Mouse (Mus musculus): Measurements from ENCODE around the gene Gm3424. TPM values are rescaled to one million over a fixed set of nuclear protein-coding genes. Genes with fewer than 3 reads are reported as not detected.
"Not testable (repeated sequence)": the region's sequence is repeated elsewhere in the genome, so short reads cannot be mapped to it uniquely, and the experiment has no call there.

The Gm3424 gene
- polyA plus RNA-seq (2015; fragmentation: Nextera tagmentation; extraction: Ambion mirVana): not detected in 2 replicates

DNA sequence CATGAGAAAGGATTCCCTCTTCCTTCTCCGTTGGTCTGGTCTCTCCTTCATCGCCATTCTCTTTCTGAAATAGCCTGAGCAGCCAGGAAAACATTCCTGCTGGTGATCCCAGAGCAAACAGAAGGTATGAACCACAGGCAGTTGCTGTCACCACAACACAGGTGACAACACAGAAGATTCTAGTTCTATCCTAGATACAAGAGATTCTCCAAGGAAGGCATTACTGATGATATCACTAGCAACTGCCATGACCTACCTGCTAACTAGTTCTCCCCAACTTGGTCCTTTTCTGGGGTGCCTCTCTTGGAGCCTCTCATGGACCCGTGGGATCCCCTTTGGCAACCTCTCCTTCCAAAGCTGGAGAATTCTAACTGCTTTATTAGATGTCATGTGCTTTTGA, at the start of gene Gm3424:
Gene Gm3424 (minus strand): TSS at position 101 of the 400 bp plus-strand sequence.
- not testable (repeated sequence) for H3K27me3 ChIP-seq (ENCODE audit: insufficient read depth, low read length); H3K27ac ChIP-seq (ENCODE audit: low read depth); ATAC-seq; H3K4me3 ChIP-seq (ENCODE audit: low read depth, low read length); H3K9me3 ChIP-seq (ENCODE audit: low read length); H3K9ac ChIP-seq (replicated peaks); H3K36me3 ChIP-seq (replicated peaks; ENCODE audit: insufficient read depth, low read length); H3K4me2 ChIP-seq (ENCODE audit: low read depth, low read length); H3K4me1 ChIP-seq (ENCODE audit: insufficient read depth); DNase-seq
- WGBS (ENCODE audit: insufficient replicate concordance): no CpG with 5 or more reads among the region's 3 CpGs

GRCm38 (mm10) chr14:5879791-5880190, 49.7 kb upstream of the Gm3424 start:
- not testable (repeated sequence) for H3K4me2 ChIP-seq (ENCODE audit: low read depth, low read length); H3K27me3 ChIP-seq (ENCODE audit: insufficient read depth, low read length); H3K27ac ChIP-seq (ENCODE audit: low read depth); H3K36me3 ChIP-seq (replicated peaks; ENCODE audit: insufficient read depth, low read length); ATAC-seq; H3K9ac ChIP-seq (replicated peaks); H3K4me1 ChIP-seq (ENCODE audit: insufficient read depth); H3K4me3 ChIP-seq (ENCODE audit: low read depth, low read length); H3K9me3 ChIP-seq (ENCODE audit: low read length)
- WGBS (ENCODE audit: insufficient replicate concordance): 2% methylated on average over 16 of the region's 28 CpGs
- DNase-seq: peak; percentile 7

GRCm38 (mm10) chr14:5879136-5879535, 49.0 kb upstream of the Gm3424 start:
- H3K27ac ChIP-seq (ENCODE audit: low read depth); H3K27me3 ChIP-seq (ENCODE audit: insufficient read depth, low read length); H3K9ac ChIP-seq (replicated peaks); ATAC-seq; H3K9me3 ChIP-seq (ENCODE audit: low read length); H3K4me3 ChIP-seq (ENCODE audit: low read depth, low read length); H3K4me1 ChIP-seq (ENCODE audit: insufficient read depth); H3K36me3 ChIP-seq (replicated peaks; ENCODE audit: insufficient read depth, low read length); H3K4me2 ChIP-seq (ENCODE audit: low read depth, low read length): not testable (repeated sequence)
- 7% methylated on average over 5 of the region's 11 CpGs for WGBS (ENCODE audit: insufficient replicate concordance)
- TF ChIP-seq CTCF (IDR thresholded peaks at IDR 0.05; ENCODE audit: low read depth): peak; percentile 35; the same call in 1 of the 2 replicates
- peak; percentile 12 for DNase-seq

DNA sequence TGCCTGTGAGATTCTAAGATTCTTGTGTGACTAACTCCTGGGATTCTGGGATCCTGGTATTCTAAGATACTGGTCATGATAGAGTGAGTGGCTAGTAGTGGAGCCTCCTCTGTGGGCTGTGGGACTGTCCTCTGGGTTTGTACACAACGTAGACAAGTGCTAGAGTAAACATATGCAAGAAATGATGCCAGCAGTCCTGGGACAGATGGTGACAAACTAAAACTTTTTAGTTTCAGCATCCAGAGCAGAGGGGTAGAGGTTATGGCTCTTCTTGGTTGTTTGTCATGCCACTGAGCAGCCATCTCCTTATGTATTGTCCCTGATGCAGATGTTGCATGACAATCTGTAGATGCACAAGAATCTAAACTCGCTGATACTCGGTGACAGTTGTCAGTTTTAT, 25.8 kb upstream of the Gm3424 start:
- not testable (repeated sequence) for H3K9ac ChIP-seq (replicated peaks); H3K4me2 ChIP-seq (ENCODE audit: low read depth, low read length); ATAC-seq; H3K9me3 ChIP-seq (ENCODE audit: low read length); H3K4me1 ChIP-seq (ENCODE audit: insufficient read depth); H3K36me3 ChIP-seq (replicated peaks; ENCODE audit: insufficient read depth, low read length); H3K4me3 ChIP-seq (ENCODE audit: low read depth, low read length); H3K27me3 ChIP-seq (ENCODE audit: insufficient read depth, low read length); DNase-seq; H3K27ac ChIP-seq (ENCODE audit: low read depth)
- WGBS (ENCODE audit: insufficient replicate concordance): 77% methylated on average over 3 of the region's 3 CpGs

DNA sequence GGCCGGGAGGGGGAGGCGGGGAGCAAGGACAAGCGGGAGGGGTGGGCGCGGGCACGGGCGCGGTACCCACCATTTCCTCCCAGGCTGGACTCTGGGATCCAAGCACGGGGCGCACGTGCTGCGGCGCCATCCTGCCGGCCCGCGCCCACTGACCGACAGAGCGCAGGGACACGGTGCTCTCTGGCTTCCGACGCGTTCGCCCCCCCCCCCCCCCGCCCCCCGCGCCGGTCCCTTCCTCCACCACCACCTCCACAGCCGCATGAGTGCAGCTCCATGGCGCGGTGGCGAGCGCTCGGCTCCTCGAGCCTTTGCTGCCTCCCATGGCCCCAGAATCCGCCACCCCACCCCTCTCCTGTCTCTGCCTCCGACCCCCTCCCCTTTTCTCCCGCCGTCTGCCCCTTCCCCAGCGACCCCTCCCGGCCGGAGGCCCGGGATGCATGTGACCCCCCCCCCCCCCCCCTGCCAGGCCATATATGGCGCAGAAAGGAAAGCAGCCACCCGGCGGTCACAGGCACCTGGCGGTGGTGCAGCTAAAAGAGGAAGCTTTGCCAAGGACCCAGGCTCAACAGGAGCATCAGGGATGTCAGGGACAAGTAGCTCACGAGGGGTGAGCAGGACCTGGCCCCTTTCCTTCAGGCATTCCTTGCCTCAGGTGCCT, 17.3 kb downstream of the Gm3424 start:
- not testable (repeated sequence) for ATAC-seq; H3K27ac ChIP-seq (ENCODE audit: low read depth); H3K4me1 ChIP-seq (ENCODE audit: insufficient read depth); H3K9me3 ChIP-seq (ENCODE audit: low read length); H3K9ac ChIP-seq (replicated peaks); DNase-seq; H3K36me3 ChIP-seq (replicated peaks; ENCODE audit: insufficient read depth, low read length); H3K4me3 ChIP-seq (ENCODE audit: low read depth, low read length); H3K4me2 ChIP-seq (ENCODE audit: low read depth, low read length); H3K27me3 ChIP-seq (ENCODE audit: insufficient read depth, low read length)
- WGBS (ENCODE audit: insufficient replicate concordance): no CpG with 5 or more reads among the region's 47 CpGs

DNA sequence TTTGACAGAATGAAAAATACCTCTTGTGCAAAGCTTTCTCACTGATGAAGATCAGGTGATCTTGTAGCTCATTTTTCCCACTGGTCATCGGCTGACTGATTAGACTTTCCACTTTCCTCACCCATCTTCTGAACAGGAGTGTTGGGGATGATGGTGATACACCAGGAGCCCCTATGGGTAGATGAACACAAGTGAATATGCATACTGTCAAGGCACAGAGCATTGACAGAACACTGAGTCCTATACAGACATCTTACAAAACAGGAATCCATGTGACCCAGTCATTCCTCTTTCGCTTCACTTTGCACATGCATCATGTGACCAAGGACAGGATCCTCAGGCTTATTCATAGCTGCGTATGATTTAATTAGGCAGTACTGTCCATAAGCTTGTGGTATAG, 22.2 kb downstream of the Gm3424 start, which contains the start of gene Gm3383:
Gene Gm3383 (minus strand): TSS at position 101 of the 400 bp plus-strand sequence.
- DNase-seq; H3K36me3 ChIP-seq (replicated peaks; ENCODE audit: insufficient read depth, low read length); H3K4me2 ChIP-seq (ENCODE audit: low read depth, low read length); H3K9ac ChIP-seq (replicated peaks); H3K4me1 ChIP-seq (ENCODE audit: insufficient read depth); H3K9me3 ChIP-seq (ENCODE audit: low read length); ATAC-seq; H3K4me3 ChIP-seq (ENCODE audit: low read depth, low read length); H3K27me3 ChIP-seq (ENCODE audit: insufficient read depth, low read length); H3K27ac ChIP-seq (ENCODE audit: low read depth): not testable (repeated sequence)
- no CpG with 5 or more reads among the region's 3 CpGs for WGBS (ENCODE audit: insufficient replicate concordance)

Other genes with a start within 250 kb of the Gm3424 start
- not detected in 2 replicates for gene Gm8265, start 197.3 kb downstream of the Gm3424 start, polyA plus RNA-seq (2015; fragmentation: Nextera tagmentation; extraction: Ambion mirVana)
- gene Gm9603, start 142.9 kb downstream of the Gm3424 start, polyA plus RNA-seq (2015; fragmentation: Nextera tagmentation; extraction: Ambion mirVana): not detected in 2 replicates
- not detected in 2 replicates for gene Gm3373, start 88.8 kb downstream of the Gm3424 start, polyA plus RNA-seq (2015; fragmentation: Nextera tagmentation; extraction: Ambion mirVana)
- not detected in 2 replicates for gene Gm3383, start 22.3 kb downstream of the Gm3424 start, polyA plus RNA-seq (2015; fragmentation: Nextera tagmentation; extraction: Ambion mirVana)
- gene Gm8237, start 50.1 kb upstream of the Gm3424 start, polyA plus RNA-seq (2015; fragmentation: Nextera tagmentation; extraction: Ambion mirVana): not detected in 2 replicates
- not detected in 2 replicates for gene Gm3248, start 131.4 kb upstream of the Gm3424 start, polyA plus RNA-seq (2015; fragmentation: Nextera tagmentation; extraction: Ambion mirVana)
- not detected in 2 replicates for gene Gm3453, start 148.8 kb upstream of the Gm3424 start, polyA plus RNA-seq (2015; fragmentation: Nextera tagmentation; extraction: Ambion mirVana)
- not detected in 2 replicates for gene Gm6337, start 227.9 kb upstream of the Gm3424 start, polyA plus RNA-seq (2015; fragmentation: Nextera tagmentation; extraction: Ambion mirVana)

Data from liver, postnatal 0 days (tissue).